Mouse (Mus musculus) forebrain, embryonic 13.5 days (tissue): ENCODE results near the gene Cemip2. TPM values are rescaled to one million over a fixed set of nuclear protein-coding genes. Genes with fewer than 3 reads are reported as not detected.

Experiments used
- ATAC-seq: fragments of 200-750 bp; cut with Nextera tagmentation; 2 replicates; pipeline ENCODE4 v1.8.0; 2017
- H3K27ac ChIP-seq: fragments of 300-500 bp; sonication (generic); 2 replicates; pipeline ENCODE4 v1.5.1; 2015; ENCODE audit warnings: inconsistent platforms, mild to moderate bottlenecking, moderate library complexity
- H3K27me3 ChIP-seq: fragments of 300-500 bp; sonication (generic); 2 replicates; pipeline ENCODE4 v1.6.1; 2015; ENCODE audit warnings: mild to moderate bottlenecking, inconsistent platforms
- H3K36me3 ChIP-seq: fragments of 300-500 bp; sonication (generic); 2 replicates; pipeline ENCODE4 v1.6.1; 2015; ENCODE audit warnings: mild to moderate bottlenecking, inconsistent platforms; ENCODE audit not compliant: poor library complexity, severe bottlenecking
- H3K4me1 ChIP-seq: fragments of 300-500 bp; sonication (generic); 2 replicates; pipeline ENCODE4 v1.6.1; 2015; ENCODE audit warnings: inconsistent platforms
- H3K4me2 ChIP-seq: fragments of 300-500 bp; sonication (generic); 2 replicates; pipeline ENCODE4 v1.6.1; 2015; ENCODE audit warnings: inconsistent platforms, mild to moderate bottlenecking, moderate library complexity
- H3K4me3 ChIP-seq: fragments of 300-500 bp; sonication (generic); 2 replicates; pipeline ENCODE4 v1.5.1; 2015; ENCODE audit warnings: mild to moderate bottlenecking, inconsistent platforms
- H3K9ac ChIP-seq: fragments of 300-500 bp; sonication (generic); 2 replicates; pipeline ENCODE4 v1.6.1; 2015; ENCODE audit warnings: mild to moderate bottlenecking, inconsistent platforms
- H3K9me3 ChIP-seq: fragments of 300-500 bp; sonication (generic); replicated peaks from 2 replicates; pipeline ENCODE4 v1.6.1; 2016; ENCODE audit warnings: inconsistent platforms
- WGBS: fragments of 180-500 bp; shearing (Covaris S2); methylation state at CpG from one replicate; pipeline ENCODE4 v1.1.7; 2015; 5-methylcytosine and 5-hydroxymethylcytosine counted together
- polyA plus RNA-seq: library from polyadenylated mRNA; unstranded; fragments of >200 nt; fragmentation: Nextera tagmentation; extraction: Ambion mirVana; gene quantifications from 2 replicates; pipeline ENCODE4 v1.2.1, GENCODE M21; 2015

Gene Cemip2
- polyA plus RNA-seq, 1 experiment from 2014 or later: 54.2 TPM

DNA sequence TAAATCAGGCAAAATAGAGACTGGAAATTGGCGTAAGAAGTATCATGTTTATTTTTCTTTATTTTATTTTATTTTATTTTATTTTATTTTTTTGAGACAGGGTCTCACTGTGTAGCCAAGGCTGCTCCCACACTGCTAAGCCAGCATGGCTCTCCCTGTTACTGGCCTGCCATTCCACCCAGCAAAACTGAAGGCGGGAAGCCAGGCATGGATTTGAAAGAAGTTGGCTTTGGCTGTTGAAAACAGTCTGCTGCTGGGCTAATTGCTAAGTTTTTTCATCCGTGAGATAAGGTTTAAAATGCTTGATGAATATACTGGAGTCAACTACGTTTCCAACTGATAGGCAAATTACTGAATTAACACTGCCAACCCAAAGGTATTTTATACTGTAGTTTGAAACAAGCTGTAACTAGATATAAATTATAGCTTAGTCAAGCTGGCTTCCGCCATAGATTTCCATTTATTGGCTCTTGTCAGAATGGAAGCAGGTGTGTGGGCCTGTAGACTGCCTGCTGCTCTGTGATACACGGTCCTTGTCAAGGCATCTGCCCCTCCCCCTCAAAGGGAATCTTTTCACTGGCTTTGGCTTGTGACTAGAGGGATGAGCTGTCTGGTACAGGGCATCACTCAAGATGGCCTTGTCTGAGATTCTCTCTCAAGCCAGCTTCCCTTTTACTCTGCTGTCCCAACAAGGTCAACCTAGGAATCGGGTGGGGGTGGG is 3.1 kb downstream of the Cemip2 start:
- 24% methylated on average over 7 of the region's 7 CpGs for WGBS
- peak overlapping the region; percentile 97 for H3K9ac ChIP-seq

DNA sequence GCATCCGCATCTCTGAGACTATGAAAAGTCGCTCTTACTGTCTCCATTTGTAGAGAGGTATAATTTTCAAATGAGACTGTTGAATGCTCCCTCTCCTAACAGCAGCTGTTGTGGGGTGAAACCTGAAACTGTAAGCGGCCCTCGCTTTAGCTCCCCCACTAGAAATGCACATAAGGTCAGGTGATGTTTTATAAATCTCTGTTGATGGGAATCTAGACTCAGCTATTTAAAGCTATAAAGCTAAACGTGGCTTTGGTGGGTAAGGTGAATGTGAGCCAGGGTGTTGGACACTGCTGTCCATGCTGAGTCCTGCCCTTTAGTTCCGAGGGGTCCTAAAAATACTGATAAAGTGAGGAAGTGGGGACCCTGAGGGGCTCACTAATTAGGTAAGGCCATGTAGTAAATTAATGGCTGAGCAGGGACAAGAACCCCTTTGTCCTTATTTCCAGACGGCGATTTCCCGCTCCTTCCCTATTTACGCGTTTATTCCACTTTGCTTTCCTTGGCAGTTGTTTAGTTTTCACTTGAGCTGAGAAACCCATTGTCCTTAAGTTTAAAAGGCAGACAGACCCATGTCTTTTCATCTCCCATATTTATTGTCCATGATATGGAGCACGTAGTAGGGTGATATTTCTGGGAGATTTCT is 3.8 kb downstream of the Cemip2 start:
- no peaks in the 10 kb centered on the region for H3K27me3 ChIP-seq
- peaks cover 80% of the 10 kb centered on the region for H3K4me1 ChIP-seq
- peak overlapping the region; percentile 97 for H3K9ac ChIP-seq
- H3K4me3 ChIP-seq: peak overlapping the region; percentile 96
- peak overlapping the region; percentile 95 for H3K27ac ChIP-seq
- ATAC-seq: no peak
- H3K9me3 ChIP-seq: no peaks in the 10 kb centered on the region
- peak overlapping the region; percentile 93 for H3K4me2 ChIP-seq
- WGBS: 16% methylated on average over 12 of the region's 12 CpGs
- 0 out of 2 replicates have a peak, but pooled peaks cover 2% of the 10 kb centered on the region for H3K36me3 ChIP-seq

More for the DNA sequence above, 3.1 kb downstream of the Cemip2 start:
- peak; percentile 12; the same call in 1 of the 2 replicates for ATAC-seq
- H3K4me2 ChIP-seq: peak overlapping the region; percentile 93
- no peaks in the 10 kb centered on the region for H3K27me3 ChIP-seq
- H3K27ac ChIP-seq: peak overlapping the region; percentile 95
- no peaks in the 10 kb centered on the region for H3K36me3 ChIP-seq
- H3K4me3 ChIP-seq: peak overlapping the region; percentile 96
- no peaks in the 10 kb centered on the region for H3K9me3 ChIP-seq
- peaks cover 74% of the 10 kb centered on the region for H3K4me1 ChIP-seq

DNA sequence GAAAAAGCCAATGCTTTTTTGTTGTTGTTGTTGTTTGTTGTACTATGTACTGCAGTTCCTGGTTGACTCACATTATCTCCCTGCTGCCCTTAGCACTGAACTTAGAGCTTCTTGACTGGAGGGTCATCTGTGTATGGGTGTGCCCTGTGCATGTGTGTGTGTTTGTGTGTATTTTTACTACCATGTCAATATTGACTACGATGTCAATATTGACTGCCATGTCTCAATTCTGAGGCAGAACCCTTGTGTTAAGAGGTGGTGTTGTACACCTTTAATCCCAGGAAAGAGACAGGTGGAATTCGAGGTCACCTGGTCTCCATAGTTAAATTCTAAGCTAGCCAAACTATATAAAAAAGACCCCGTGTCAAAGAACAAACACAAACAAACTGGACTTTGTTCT is 5.6 kb downstream of the Cemip2 start:
- WGBS: 65% methylated on average over 3 of the region's 3 CpGs
- H3K9me3 ChIP-seq: no peaks in the 10 kb centered on the region
- 0 out of 2 replicates have a peak, but pooled peaks cover 2% of the 10 kb centered on the region for H3K36me3 ChIP-seq
- H3K27ac ChIP-seq: peak overlapping the region; percentile 99
- no peak for ATAC-seq
- no peaks in the 10 kb centered on the region for H3K27me3 ChIP-seq
- H3K4me3 ChIP-seq: no peak overlapping the region
- H3K4me2 ChIP-seq: peak overlapping the region; percentile 56
- no peak overlapping the region for H3K9ac ChIP-seq
- H3K4me1 ChIP-seq: peaks cover 92% of the 10 kb centered on the region

DNA sequence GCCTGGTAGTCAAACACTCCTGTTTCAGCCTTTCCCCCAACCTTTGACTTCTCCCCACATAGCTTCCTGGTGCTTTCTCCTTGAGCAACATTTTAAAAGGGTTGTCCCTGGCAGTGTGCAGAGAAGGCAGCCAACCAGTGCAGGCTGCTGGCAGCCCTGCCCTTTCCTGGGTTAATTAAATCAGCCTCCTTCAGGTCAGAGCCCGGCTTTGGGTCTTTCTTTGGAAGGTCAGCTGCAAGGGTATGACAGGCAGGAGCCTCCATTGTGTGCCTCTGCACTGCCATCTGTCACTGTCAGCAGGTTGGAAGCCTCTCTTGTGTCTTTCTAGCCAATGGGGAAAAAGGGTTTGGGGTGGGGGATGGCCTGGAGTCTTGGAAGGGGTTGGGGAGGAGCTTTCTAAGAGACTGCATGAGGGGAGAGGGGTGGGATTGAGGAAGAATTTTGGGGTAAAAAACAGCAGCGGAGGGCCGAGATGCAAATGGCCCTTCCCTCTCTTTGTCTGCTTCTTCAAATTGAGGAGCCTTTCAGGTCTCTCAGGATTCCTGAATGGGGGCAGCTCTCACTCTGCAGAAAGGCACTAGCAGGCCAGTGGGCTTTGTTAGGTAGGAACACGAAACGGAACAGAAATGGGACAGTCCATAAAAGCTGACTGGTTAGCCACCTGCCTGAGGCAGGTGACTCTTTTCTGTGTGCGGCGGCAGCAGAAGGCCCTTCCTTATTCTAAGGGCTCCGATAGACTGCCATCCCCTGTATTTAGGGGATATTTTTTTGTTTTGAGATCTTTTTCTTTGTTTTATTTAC is 6.4 kb downstream of the Cemip2 start:
- peaks cover 95% of the 10 kb centered on the region for H3K4me1 ChIP-seq
- peak overlapping the region; percentile 69 for H3K9ac ChIP-seq
- H3K9me3 ChIP-seq: no peaks in the 10 kb centered on the region
- peak overlapping the region; percentile 99 for H3K27ac ChIP-seq
- WGBS: 3% methylated on average over 8 of the region's 8 CpGs
- 0 out of 2 replicates have a peak, but pooled peaks cover 2% of the 10 kb centered on the region for H3K36me3 ChIP-seq
- peak overlapping the region; percentile 16; the same call in 1 of the 2 replicates for H3K4me3 ChIP-seq
- H3K4me2 ChIP-seq: peak overlapping the region; percentile 56
- H3K27me3 ChIP-seq: no peaks in the 10 kb centered on the region
- ATAC-seq: peak; percentile 87

DNA sequence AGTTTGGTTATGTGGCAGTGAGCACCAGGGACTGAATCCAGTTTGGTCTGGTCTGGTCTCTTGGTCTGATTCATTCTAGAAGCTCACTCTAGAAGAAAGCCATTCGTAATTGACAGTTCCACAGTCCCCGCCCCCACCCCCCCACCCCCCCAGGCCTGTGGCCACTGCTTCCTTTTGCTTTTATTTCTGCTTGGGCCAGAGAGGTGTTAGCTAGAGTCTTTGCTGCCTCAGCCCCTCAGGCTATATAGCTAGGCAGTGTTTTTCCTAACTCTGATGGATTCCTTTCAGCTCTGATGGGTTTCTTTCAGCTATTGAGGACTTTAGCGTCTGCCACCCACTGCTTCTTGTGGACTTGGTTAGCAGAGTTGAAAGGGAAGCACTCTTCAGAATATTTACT is 7.0 kb downstream of the Cemip2 start:
- peak overlapping the region; percentile 16; the same call in 1 of the 2 replicates for H3K4me3 ChIP-seq
- peak; percentile 28 for ATAC-seq
- peak overlapping the region; percentile 69 for H3K9ac ChIP-seq
- peaks cover 95% of the 10 kb centered on the region for H3K4me1 ChIP-seq
- H3K27ac ChIP-seq: peak overlapping the region; percentile 99
- H3K9me3 ChIP-seq: no peaks in the 10 kb centered on the region
- H3K27me3 ChIP-seq: no peaks in the 10 kb centered on the region
- 3% methylated on average over 3 of the region's 3 CpGs for WGBS
- H3K4me2 ChIP-seq: peak overlapping the region; percentile 56
- H3K36me3 ChIP-seq: 0 out of 2 replicates have a peak, but pooled peaks cover 2% of the 10 kb centered on the region

DNA sequence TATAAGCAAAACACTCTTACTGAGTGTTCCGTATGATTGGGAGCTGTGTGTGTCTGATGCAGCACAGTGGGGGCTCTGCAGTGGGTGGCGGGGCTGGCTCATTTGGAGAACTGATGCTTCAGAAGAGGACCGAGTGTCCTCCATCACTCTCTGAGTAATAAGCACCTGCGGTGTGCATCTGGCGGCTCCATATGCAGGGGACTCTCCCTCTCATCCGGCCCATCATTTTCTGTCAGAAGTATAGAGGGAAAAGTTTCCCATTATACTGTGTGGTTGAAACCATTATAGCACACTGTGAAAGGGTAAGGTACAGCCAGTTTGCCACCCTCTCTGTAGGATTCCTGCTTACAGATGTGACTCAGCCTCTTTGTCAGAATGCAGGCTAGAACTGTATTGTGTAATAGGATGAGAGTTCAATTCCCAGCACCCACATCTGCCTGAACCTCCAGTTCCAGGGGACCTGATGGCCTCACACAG is 8.9 kb downstream of the Cemip2 start:
- 41% methylated on average over 6 of the region's 6 CpGs for WGBS
- H3K9me3 ChIP-seq: no peaks in the 10 kb centered on the region
- ATAC-seq: no peak
- H3K4me1 ChIP-seq: peaks cover 84% of the 10 kb centered on the region
- H3K27ac ChIP-seq: peak overlapping the region; percentile 64
- H3K27me3 ChIP-seq: no peaks in the 10 kb centered on the region
- no peak overlapping the region for H3K4me3 ChIP-seq
- H3K4me2 ChIP-seq: peak overlapping the region; percentile 30
- 0 out of 2 replicates have a peak, but pooled peaks cover 2% of the 10 kb centered on the region for H3K36me3 ChIP-seq
- H3K9ac ChIP-seq: 0 out of 2 replicates have a peak overlapping the region, but pooled peaks have one; percentile 9

DNA sequence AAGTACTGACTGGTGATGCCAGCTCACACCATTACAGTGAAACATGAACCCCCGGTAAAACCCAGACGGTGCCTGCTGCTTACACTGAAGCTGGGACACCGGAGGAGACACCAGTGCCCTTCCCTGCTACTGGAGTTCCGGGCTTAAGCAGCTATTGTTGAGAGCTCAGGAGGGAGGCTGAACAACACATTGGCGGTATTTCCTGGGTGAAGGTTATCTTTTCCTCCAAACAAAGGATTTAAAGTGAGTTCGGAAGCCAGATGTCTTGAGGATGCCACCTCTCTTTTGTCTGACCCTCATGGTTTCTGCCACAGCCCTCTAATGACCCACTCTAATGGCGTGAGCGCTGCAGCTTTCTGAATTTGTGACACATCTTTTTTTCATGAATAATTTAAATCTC is 10.9 kb downstream of the Cemip2 start:
- Histone ChIP-seq H3K27ac (peak overlapping the region; percentile 97), H3K4me1 (peaks cover 76% of the 10 kb centered on the region), H3K9me3 (no peaks in the 10 kb centered on the region), H3K4me3 (peak overlapping the region; percentile 13; the same call in 1 of the 2 replicates), H3K9ac (peak overlapping the region; percentile 57), H3K27me3 (no peaks in the 10 kb centered on the region), H3K36me3 (peaks cover 20% of the 10 kb centered on the region), H3K4me2 (peak overlapping the region; percentile 43)
- 6% methylated on average over 8 of the region's 8 CpGs for WGBS
- ATAC-seq: no peak

DNA sequence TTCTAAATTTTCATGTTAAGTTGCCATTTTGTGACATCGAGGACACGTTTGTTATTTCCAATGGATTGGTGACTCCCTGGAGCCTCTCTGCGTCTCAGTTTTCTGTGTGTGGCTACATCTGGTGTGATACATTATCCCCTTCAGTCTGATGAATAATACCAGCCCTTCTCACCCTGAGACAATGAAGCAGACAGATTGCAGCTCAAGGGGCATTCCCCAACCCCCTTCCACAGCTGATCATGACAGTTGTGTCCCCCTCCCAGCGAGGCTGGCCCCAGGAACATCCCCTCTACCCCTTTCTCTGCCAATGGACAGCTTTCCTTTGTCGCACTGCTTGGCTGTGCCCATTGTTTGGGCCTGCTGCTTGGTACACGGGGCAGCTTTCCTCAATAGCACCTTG is 11.5 kb downstream of the Cemip2 start:
- peak overlapping the region; percentile 97 for H3K27ac ChIP-seq
- no peak overlapping the region for H3K4me3 ChIP-seq
- peaks cover 27% of the 10 kb centered on the region for H3K36me3 ChIP-seq
- H3K4me2 ChIP-seq: peak overlapping the region; percentile 34
- WGBS: 8% methylated on average over 6 of the region's 6 CpGs
- no peaks in the 10 kb centered on the region for H3K9me3 ChIP-seq
- H3K27me3 ChIP-seq: no peaks in the 10 kb centered on the region
- peak; percentile 74 for ATAC-seq
- H3K4me1 ChIP-seq: peaks cover 69% of the 10 kb centered on the region
- H3K9ac ChIP-seq: peak overlapping the region; percentile 37; the same call in 1 of the 2 replicates

DNA sequence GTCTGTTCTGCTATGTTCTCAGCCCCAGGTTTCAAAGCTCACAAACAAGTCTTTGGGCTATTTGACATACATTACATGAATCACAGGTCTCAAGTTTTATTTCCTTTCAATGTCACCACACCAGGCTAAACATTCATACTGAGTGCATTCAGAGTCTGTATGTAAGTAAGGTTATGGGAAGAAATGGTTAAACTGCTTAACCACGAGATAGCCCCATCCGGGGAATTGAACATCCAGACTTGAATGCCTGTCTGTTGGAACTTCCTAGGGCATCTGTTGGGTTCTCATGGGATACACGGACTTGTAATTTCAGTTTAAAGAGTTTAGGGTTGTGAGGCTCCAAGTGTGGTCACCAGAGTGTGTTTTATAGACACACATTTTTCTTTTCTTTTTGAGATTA is 13.2 kb downstream of the Cemip2 start:
- WGBS: 88% methylated on average over 3 of the region's 3 CpGs
- no peak overlapping the region for H3K4me2 ChIP-seq
- no peaks in the 10 kb centered on the region for H3K27me3 ChIP-seq
- H3K9ac ChIP-seq: no peak overlapping the region
- no peak for ATAC-seq
- no peak overlapping the region for H3K4me3 ChIP-seq
- H3K27ac ChIP-seq: peak overlapping the region; percentile 61; the same call in 1 of the 2 replicates
- peaks cover 29% of the 10 kb centered on the region for H3K36me3 ChIP-seq
- H3K4me1 ChIP-seq: peaks cover 52% of the 10 kb centered on the region
- H3K9me3 ChIP-seq: no peaks in the 10 kb centered on the region

DNA sequence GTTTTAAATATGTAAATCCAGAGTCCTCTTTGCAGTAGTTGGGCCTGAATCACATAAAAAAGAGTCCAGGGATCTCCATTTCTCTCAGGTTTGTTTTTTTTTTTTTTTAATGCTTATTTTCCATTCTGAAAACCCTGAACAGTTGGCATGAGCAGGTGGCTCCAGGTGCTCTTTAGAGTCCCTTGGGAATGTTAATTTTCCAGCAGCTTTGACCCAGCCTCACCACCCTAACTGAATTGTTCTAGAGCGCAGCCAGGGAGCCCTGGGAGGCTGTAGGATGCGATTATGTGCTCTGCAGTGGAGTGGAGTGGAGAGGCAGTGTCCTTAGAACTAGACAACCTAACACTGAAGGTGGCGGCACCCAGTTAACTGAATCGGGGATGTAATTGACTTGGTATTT is 13.7 kb downstream of the Cemip2 start:
- Histone ChIP-seq H3K4me3 (no peak overlapping the region), H3K27me3 (no peaks in the 10 kb centered on the region), H3K9me3 (no peaks in the 10 kb centered on the region), H3K9ac (no peak overlapping the region), H3K36me3 (peaks cover 31% of the 10 kb centered on the region), H3K27ac (peak overlapping the region; percentile 61), H3K4me2 (no peak overlapping the region), H3K4me1 (peaks cover 49% of the 10 kb centered on the region)
- ATAC-seq: no peak
- 70% methylated on average over 4 of the region's 4 CpGs for WGBS

DNA sequence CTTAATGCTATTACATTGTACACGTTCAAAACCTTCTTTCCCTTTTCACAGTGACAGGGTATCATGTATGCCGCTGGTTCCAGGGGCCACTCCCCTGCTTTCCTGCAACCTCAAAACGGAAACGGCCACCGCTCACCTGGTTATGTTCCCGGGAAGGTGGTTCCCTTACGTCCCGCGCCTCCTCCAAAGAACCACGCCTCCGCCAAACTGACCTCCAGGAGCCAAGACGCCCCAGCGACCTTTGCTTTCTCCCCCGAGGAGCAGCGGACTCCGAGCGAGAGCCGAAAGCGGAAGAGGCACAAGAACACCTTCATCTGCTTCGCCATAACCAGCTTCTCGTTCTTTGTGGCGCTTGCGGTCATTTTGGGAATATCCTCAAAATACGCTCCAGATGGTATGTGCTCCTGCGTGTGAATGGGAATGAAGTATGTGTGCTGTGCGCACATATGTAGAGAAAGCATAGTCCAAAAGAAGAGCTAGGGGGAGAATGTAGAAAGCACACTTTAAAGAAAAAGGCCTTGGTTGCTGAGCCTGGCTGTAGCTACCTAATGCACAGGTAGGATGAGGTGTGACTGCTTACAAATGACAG is 14.5 kb downstream of the Cemip2 start:
- Histone ChIP-seq H3K36me3 (peaks cover 37% of the 10 kb centered on the region), H3K4me2 (no peak overlapping the region), H3K4me1 (peaks cover 40% of the 10 kb centered on the region), H3K27me3 (no peaks in the 10 kb centered on the region), H3K9ac (no peak overlapping the region), H3K9me3 (no peaks in the 10 kb centered on the region), H3K4me3 (no peak overlapping the region), H3K27ac (peak overlapping the region; percentile 61; the same call in 1 of the 2 replicates)
- WGBS: 93% methylated on average over 26 of the region's 26 CpGs
- no peak for ATAC-seq
